Mouse (Mus musculus): ENCODE results near the gene Dlx3. TPM values are rescaled to one million over a fixed set of nuclear protein-coding genes. Genes with fewer than 3 reads are reported as not detected.

The Dlx3 gene
- polyA plus RNA-seq, 2 experiments from 2014 or later = 0.20 TPM; not detected in 1

DNA sequence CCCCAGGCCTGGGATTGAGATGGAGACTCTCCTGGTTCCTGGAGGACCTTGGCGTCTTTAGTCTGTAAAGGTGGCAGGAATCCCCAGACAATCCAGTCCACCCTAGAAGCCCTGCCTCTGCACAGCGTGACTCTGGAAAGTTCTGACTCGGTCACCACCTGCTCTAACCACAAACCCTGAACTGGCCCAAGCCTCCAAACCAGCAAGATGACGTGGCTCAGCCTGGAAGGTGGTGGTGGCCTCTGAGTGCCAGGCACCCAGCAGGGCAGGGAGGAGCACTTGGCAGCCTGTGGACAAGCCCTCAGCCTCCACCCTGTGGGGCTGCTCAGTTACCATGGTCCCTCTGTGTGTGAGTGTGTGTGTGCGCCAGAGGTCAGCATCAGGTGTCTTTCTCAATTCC is 38.0 kb downstream of the Dlx3 start:
- no peak for ATAC-seq

DNA sequence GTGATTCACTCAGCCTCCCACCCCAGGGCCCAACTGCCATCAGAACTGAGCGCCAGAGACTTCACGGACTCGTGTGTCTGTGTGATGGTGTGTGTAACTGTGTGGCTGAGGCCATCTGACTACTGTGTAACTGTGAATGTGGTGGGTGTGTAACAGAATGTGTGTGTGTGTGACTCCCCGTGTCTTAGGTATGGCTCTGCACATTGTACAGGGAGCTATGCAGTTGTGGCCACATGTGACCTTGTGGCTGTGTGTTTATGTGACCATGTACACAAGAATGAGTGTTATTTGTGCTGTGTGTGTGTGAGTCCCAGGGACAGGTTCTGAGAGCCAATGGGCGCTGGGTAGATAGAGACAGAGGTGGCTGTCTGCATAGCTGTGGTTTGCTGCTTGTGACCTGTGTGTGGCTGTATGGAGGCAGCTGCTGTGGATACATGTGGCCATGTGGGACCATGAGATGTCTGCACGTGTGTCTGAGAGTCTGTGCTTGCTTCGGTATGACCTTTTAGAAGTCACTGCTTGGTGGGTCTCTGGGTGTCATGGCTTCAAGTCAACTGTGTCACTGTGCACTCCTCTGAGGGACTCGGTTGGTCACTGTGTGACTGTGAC is 39.9 kb downstream of the Dlx3 start:
- ATAC-seq = no peak

DNA sequence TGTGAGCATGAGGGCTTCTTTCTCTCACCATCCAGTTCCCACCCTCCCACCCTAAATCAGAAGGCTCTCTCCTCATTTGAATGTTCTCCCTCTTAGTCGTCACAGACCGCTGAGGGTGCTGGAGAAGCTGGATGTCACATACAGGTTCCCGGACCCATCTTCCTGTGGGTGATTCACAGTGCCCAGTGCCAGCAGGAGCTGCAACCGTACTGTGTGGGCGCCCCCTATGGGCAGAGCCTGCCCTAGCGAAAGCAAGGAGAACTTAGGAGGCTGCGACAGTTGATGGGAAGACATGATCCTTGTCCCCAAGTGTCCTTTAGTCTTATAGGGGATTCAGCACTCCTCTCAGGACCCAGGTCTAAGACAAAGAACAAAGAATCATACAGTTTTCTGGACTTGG is 40.8 kb downstream of the Dlx3 start:
- ATAC-seq = no peak

DNA sequence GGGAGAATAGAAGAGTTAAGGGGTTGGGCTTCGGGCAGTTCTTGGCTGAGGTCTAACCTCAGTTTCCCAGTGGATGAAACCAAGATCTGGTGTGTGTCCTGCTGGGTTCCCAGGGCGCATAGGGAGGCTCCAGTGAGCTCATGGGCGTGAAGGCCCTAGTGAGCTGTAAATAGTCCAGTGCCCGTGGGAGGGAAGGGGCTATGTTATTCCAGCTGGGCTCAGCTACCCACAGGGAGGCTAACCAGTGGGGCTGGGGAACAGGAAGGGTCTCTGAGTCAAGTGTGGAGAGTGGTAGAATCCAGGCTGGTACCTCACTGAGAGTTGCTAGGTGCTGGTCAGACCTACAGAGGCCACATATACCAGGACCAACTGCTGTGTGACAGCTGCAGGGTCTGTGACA is 41.8 kb downstream of the Dlx3 start:
- no peak for ATAC-seq

DNA sequence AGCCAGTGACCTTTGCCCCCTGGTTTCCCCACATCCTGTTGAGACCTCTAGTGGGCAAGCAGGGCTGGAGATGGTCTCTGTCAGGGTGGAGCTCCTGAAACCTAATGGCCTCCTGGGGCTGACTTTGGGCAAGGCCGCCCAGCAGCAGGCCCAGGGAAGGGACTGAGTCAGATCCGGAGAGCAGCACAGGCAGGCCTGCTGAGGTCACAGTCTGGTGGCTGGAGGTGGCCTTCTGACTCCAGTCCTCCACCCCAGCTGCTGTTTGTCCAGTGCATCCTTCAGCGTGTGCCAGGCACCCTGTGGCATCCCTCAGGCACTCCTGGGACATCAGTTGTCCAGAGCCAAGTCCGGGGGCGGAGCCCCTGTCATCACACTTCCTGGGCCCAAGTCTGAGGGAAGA is 45.9 kb downstream of the Dlx3 start:
- no peak for ATAC-seq

Other genes starting within 250 kb of the Dlx3 start
- under 1 TPM in 1 of 2 experiments, not detected in 1; 0.09 TPM for gene Col1a1, start 183.9 kb upstream of the Dlx3 start, polyA plus RNA-seq (2017; shearing (Covaris generic))
- gene Hils1, start 152.5 kb upstream of the Dlx3 start, polyA plus RNA-seq (2017; shearing (Covaris generic)) = not detected
- not detected for gene Sgca, start 143.8 kb upstream of the Dlx3 start, polyA plus RNA-seq (2017; shearing (Covaris generic))
- 10 to 100 TPM; 18.1 to 21.7 TPM for gene Ppp1r9b, start 129.1 kb upstream of the Dlx3 start, polyA plus RNA-seq (2017; shearing (Covaris generic))
- under 1 TPM; 0.87 to 0.94 TPM for gene Samd14, start 110.2 kb upstream of the Dlx3 start, polyA plus RNA-seq (2017; shearing (Covaris generic))
- 10 to 100 TPM in 1 of 2 experiments, 1 to 10 TPM in 1; 8.5 to 13.3 TPM for gene Pdk2, start 78.8 kb upstream of the Dlx3 start, polyA plus RNA-seq (2017; shearing (Covaris generic))
- gene Itga3, start 43.3 kb upstream of the Dlx3 start, polyA plus RNA-seq (2017; shearing (Covaris generic)) = under 1 TPM; 0.51 to 0.63 TPM
- not detected for gene Dlx4, start 26.1 kb downstream of the Dlx3 start, polyA plus RNA-seq (2017; shearing (Covaris generic))
- not detected for gene Tac4, start 141.4 kb downstream of the Dlx3 start, polyA plus RNA-seq (2017; shearing (Covaris generic))
- gene Kat7, start 190.1 kb downstream of the Dlx3 start, polyA plus RNA-seq (2017; shearing (Covaris generic)) = 10 to 100 TPM; 44.9 to 65.7 TPM
- 10 to 100 TPM; 21.1 to 26.9 TPM for gene Fam117a, start 216.9 kb downstream of the Dlx3 start, polyA plus RNA-seq (2017; shearing (Covaris generic))

Data from CD4-positive, CD25-positive, alpha-beta regulatory T cell, adult 4 months (primary cell).